Mouse (Mus musculus) regulatory T cell (primary cell): Measurements from ENCODE around the gene Gpam.
"Not testable (repeated sequence)": the region's sequence is repeated elsewhere in the genome, so short reads cannot be mapped to it uniquely, and the experiment has no call there.

Source experiments
- in situ Hi-C: fragments of 300-600 bp; cut with MboI, MseI; formaldehyde crosslinking; loops from one replicate; pipeline ENCODE4 v1.15.1; 2025; ENCODE audit warnings: high pct_unique_total_duplicates

The Gpam gene

DNA sequence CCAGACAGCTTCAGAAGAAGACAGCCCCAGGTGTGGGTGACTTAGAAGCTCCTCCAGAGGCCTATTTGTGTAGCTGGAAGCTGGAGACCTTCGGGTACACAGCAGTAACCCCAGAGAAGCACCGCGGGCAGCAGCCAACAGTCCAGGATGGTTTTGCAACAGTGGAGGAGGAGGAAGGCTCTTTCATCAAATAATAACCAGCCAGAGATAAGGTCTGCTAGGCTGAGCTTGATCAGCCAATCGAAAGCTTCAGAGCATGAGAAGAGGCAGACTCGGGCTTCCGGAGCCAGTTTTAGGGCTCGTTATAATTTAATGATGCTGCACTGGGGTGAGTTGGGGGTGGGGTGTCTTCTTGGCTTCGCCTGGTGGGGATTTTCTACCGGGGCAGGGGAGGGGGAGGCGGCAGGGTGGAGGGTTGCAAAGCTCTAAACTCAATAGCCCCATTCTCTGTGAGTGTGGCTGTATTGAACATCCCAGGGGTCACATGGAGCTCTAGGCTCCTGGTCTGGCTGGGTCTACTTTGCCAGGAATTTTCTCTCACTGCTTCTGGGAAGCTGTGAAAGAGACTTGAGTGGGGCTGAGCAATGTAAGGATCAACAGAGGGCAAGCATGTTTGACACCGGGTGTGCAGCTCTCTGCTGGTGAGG, at the start of gene Gpam:
Gpam (minus strand) TSS at position 167 of the 647 bp plus-strand sequence.
- in situ Hi-C loops, result no loop called here

DNA sequence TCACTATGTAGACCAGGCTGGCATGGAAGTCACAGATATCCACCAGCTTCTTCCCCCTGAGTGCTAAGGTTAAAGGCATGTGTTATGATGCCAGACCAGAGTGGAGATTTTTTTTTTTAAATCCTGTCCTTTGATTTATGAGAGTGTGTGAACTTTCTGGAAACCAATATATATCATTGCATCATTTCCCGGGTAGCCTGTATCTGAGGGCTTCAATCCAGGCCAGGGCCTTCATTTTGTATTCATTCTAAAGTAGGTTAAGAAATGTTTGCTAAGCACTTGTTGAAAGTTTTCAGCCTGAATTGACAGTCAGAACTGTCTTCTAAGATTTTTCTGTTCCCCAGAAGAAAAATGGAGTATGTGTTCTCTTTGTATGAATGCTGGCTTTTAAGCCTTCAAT, 44.5 kb upstream of the Gpam start:
- in situ Hi-C loops, result no loop called here

DNA sequence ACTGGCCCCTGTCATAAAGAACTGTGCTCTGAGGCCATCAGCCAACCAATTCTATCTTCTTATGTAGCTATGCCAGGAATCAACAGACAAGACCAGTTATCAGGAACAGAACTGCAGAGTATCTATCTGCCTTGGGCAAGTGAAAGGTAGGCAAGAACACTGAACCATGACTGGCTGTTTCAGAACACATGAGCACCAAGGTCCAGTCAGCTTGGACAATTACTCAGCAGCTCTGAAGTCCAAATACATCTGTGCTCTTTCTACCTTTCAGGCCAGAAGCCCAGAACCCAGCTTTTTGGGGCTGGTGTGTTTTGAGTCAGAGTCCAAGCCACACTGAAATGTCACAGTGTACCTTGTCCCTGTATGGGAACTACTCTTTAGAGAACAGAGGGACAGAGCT, 43.4 kb upstream of the Gpam start:
- in situ Hi-C loops, result no loop called here

DNA sequence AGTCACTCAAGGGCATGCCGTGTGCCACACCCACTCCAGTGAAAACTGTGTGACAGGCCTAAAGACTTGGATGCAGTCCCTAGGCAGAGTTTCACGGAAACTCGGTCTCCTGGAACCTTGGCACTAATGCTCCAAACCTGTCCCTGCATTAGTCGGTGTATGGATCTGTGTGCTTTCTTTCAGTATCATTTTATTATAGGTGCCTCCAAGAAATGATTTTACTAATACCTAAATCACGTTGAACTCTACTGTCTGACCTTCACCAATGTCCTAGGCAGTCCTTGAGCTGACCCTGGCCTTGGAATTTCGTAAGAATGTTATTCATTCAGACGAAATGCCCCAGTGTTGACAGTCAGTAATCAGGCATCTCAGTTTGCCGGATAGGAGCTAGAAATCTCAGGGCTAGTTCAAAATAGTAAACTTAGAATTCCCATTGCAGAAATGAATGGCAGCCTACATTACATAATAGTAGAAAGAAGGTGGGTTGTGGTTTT, 42.2 kb upstream of the Gpam start:
- in situ Hi-C loops, result not testable (repeated sequence)

- in situ Hi-C loops, result no loop called here
These were observed 41.3 kb upstream of the Gpam start for GRCm38 (mm10) chr19:55168360-55168759.

DNA sequence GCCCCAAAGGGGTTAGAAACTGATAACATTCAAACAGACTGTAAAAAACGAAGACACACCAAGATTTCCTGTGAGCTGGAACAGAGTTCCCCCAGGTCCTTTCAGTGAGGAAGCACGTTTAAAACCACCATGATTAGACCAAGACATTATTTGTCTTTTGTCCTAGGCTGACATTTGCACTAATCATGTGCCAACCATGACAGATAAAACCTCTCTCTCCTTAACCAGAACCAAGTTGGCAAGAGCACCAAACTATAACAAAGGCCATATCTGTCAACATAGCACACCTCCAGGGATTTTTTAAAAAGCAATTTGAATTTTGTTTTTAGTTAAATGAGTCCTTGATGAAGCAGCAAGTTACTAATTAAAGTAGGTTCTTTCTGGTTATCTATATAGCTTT, 40.7 kb upstream of the Gpam start:
- in situ Hi-C loops, result no loop called here

GRCm38 (mm10) chr19:55166741-55167140, 39.7 kb upstream of the Gpam start:
- in situ Hi-C loops, result no loop called here

DNA sequence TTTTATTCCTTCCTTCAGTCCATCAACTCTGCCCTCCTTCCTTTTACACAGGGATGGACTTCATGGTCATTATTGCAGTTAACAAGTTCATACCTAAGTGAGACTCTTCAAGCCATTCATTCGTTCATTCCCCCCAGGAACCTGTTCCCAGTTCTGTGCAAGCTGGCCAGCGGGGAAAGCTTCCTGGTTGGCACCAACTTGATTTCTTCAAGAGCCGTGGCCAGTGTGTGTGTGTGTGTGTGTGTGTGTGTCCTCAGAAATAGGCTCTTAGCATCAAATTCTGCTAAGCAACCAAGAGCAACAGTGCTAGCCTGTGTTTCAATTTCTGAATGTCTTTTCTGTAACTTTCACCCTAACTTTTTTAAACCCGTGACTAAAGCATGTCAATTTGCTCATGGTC, 38.9 kb upstream of the Gpam start:
- in situ Hi-C loops, result no loop called here

DNA sequence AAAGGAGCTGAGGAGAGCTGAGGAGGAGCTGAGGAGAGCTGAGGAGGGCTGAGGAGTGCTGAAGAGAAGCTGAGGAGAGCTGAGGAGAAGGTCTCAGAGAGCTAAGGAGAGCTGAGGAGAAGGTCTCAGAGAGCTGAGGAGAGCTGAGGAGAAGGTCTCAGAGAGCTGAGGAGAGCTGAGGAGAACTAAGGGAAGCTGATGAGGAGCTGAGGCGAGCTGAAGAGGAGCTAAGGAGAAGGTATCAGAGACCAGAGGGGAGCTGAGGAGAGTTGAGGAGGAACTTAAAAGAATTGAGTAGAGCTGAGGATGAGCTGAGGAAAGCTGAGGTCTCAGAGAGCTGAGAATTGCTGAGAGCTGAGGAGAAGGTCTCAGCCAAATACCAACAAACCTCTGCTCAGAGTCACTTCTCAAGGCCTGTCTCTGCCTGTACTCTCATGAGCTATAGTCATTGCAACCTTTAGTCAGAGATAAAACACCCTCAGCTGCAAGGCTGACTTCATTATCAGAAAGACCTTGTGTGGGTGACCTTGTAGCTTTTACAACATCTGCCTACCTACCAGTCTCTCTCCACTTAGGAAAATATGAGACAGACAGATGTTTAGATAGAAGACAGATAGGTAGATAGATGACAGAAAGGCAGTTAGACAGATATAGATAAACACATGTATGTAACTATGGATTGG, 38.3 kb upstream of the Gpam start:
- in situ Hi-C loops, result no loop called here

- in situ Hi-C loops, result no loop called here
These were observed 37.1 kb upstream of the Gpam start for GRCm38 (mm10) chr19:55164162-55164561.

GRCm38 (mm10) chr19:55162271-55162670, 35.2 kb upstream of the Gpam start:
- in situ Hi-C loops, result no loop called here

DNA sequence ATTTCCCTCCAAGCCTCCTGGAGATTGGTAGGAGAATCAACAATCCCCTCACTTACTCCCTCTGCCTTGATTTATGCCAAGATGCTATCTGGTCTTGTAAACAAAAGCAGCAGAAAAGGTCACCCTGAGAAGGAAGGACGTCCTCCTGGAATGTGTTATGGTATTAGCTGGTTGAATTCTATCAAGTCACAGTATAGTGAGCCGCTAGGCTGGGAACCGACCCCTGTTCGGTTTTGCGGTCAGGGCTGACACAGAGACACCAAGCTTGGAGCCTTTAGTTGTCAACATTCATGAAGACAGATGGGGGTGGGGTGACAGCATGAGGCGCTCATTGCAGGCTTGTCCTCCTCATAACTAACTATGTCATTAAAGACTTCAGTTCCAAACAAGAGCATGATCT, 32.8 kb upstream of the Gpam start:
- in situ Hi-C loops, result no loop called here

DNA sequence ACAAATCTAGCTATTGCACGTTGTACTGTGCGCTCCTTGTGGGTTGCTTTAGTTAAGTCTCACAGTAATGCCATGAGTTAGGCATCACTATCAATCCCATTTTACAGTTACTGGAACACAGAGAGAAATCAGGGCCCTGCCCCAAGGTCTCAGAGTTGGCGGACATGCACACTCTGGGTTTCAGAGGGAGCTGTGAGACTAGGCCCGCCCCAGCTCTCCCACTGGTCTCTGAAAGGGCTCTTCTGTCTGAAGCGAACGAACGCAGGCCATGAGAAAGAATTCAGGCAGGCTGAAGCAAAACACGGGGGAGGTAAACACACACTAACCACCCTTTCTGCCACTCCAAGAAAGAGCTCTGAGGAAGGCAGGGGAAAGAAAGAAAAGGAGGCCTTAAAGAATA, 31.6 kb upstream of the Gpam start:
- in situ Hi-C loops, result no loop called here

DNA sequence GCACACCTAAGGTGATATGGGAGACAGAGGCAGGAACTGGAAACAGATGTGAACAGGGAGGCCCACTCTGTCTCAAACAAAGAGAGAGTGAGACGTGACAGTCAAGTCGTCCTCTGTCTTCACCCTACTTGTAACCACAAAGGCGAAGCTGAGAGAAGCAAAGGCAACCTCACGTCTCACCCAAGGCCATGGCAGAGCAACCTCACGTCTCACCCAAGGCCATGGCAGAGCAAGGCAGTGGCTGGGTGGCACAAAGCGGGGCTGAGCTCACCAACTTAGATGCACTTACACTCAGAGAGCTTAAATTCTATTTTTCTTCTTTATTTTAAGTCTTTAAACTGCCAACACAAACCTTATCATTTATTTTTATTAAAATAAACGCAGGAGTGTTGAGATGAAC, 30.0 kb upstream of the Gpam start:
- in situ Hi-C loops, result no loop called here

- in situ Hi-C loops, result no loop called here
These were observed 25.9 kb upstream of the Gpam start for GRCm38 (mm10) chr19:55152983-55153382.

DNA sequence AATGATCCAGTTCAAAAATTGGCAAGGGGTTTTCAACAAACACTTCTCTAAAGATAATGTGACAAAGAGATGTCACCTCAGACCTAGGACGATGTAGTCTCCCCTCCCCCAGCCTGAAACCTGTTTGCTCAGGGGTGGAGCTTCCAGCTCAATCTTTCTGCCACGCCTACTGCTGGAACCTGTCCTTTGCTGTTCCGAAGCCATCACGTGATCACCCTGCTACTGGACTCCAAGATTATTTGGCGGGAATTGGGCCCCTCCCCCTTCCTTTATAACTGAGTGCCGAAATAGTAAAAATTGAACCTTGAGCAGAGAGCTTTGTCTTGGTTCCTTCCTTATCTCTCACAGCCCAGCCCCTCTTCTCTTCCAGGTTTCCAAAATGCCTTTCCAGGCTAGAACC, 25.2 kb upstream of the Gpam start:
- in situ Hi-C loops, result not testable (repeated sequence)

DNA sequence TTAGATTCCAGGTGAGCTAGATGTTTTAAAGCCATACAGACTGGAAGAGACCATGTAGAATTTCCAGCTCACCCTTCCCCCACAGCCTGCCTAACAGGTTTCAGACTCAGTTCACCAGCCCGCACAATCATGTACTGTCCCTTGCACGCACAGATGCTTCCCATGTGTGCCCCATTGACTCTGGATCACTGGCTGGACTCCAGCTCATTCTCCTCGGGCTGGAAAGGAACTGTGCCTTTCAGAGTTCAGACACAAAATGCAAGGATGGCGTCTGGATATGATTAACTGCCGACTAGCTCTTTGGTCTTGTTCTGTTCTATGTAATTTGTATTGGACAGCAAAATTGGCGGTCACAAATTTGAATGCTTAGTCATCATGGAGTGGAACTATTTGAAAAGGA, 22.6 kb upstream of the Gpam start:
- in situ Hi-C loops, result no loop called here

- in situ Hi-C loops, result no loop called here
These were observed 21.1 kb upstream of the Gpam start for GRCm38 (mm10) chr19:55148109-55148508.

- in situ Hi-C loops, result no loop called here
These were observed 20.5 kb upstream of the Gpam start for GRCm38 (mm10) chr19:55147568-55147967.

GRCm38 (mm10) chr19:55145136-55145535, 18.1 kb upstream of the Gpam start:
- in situ Hi-C loops, result no loop called here

DNA sequence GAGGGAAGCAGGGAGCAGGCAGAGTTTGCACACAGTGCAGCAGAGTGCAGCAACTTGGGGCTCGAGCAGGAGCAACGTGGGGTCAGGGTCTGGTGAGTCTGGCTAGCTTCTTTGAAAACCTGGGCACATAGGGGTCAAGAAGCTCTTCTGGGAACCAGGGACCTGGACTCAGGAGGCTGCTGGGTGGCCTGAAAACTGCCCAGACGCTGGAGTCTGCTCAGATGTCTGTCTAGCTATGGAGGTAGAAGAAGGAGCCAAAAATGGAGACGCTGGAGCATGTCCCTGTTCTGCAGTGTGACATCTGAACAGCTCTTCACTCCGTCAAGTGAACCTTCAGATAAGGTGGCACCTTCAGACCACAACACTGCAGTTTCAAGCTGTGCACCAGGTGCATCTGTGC, 17.7 kb upstream of the Gpam start:
- in situ Hi-C loops, result no loop called here

GRCm38 (mm10) chr19:55143391-55144300, 16.6 kb upstream of the Gpam start:
- in situ Hi-C loops, result no loop called here
